Mouse (Mus musculus): ENCODE data around the gene Rgs8.
A peak's percentile ranks its signal among the peaks of the same experiment; 100 is the strongest.

Rgs8 gene

GRCm38 (mm10) chr1:153746119-153746670, 93.4 kb downstream of the Rgs8 start:
- no peak for DNase-seq

DNA sequence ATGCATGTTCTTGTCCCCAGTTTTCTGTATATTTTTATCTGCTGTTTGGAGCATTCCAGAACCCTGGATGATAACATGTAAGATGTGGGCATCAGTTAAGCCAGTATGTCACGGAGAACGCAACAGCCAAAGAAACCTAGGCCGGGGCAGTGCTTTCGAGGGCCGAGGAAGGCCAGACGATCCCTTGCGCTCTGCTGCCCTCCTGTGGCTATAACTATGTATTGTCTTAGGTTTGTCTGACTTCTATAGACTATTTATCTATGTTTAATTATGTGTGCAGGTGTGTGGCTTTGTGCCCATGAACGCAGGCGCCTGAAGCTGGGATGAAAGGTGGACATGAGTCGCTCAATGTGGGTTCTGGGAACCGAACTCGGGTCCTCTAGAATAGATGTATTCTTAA, 93.9 kb downstream of the Rgs8 start:
- peak; percentile 71 for DNase-seq

- no peak for DNase-seq
Observed at GRCm38 (mm10) chr1:153747861-153748530, 95.2 kb downstream of the Rgs8 start.

DNA sequence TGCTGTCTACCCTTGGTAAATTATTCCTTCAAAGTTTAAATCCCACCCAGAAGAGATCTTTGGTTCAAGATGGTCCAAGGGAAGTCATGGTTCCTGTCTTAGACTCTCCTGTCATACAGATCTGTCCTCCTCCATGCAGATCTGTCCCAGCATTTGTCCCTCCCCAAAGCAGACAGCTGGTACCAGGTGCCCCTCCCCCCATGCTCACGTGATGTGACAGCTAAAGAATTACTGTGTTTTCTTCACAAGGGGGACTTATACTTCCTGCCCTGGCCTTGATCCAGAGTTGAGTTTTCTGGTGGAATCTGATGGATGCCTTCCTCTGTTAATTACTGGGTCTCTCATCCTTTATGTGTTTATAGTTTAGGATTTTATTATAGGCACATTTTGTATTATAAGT, 95.7 kb downstream of the Rgs8 start:
- peak; percentile 38 for DNase-seq

- DNase-seq, result peak; percentile 73
Observed at GRCm38 (mm10) chr1:153749211-153749801, 96.5 kb downstream of the Rgs8 start, which contains the start of gene Rnasel. Gene Rnasel, plus strand, starts transcription at chr1:153749426.

All from kidney, adult 18-20 months (tissue).